8 mouse cellular contexts compared by ENCODE assay signal in the genomic region with DNA sequence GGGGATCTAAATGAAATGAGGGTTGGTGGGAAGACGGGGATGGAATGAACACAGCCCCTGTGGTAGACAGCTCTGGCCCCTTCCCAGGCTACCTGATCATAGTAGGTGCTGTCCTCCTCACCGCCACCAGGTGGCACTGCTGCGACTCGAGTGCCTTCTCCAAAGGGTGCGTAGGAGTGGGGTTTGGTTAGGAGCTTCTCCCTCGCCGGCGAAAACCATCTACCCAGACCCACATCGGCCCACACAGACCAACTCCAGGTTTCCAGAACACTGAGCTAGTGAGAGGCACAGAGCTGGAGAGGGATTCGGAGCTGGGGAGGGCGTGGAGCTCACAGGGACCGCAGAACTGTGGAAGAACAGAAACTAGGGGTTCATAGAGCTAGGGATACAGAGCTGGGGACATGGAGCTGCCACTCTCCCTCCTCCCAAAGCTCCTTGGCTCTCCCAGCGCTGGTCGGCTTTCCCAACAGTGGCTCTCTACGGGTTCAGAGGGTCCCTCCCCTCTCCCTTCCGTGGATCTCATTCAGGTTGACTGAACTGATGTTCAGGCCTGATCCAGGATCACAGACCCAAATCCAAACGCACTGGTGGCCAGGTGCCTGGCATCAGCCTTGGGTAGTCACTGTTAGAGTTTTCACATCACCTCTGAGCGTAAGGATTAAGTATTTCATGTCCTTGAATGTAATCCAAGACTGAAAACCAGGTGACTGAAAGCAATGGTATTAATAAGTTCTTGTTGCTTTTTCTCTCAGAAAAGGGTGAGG. TPM values are rescaled to one million over a fixed set of nuclear protein-coding genes. Genes with fewer than 3 reads are reported as not detected.
DNase-seq lines count a peak whose midpoint lies in the region; ATAC-seq and TF ChIP-seq lines count a peak whose summit lies in the region.

No protein-coding gene starts in this region.

- H3K9ac ChIP-seq in heart, embryonic 13.5 days, result peak overlapping the region; percentile 79
- no peak overlapping the region for H3K9ac ChIP-seq in liver, embryonic 14.5 days (replicated peaks)

- H3K4me3 ChIP-seq in E14TG2a.4 (replicated peaks; ENCODE audit: low read length), result peak overlapping the region; percentile 39; the same call in 1 of the 2 replicates
- H3K4me3 ChIP-seq in heart, embryonic 13.5 days, result peak overlapping the region; percentile 38
- H3K4me3 ChIP-seq in liver, embryonic 14.5 days (ENCODE audit: insufficient read depth in 1 of 2, low read depth in 2 of 2, low read length in 2 of 2), result 0 out of 4 replicates have a peak overlapping the region, but pooled peaks of 1 of the 2 experiments have one; percentile 14

- H3K4me2 ChIP-seq in heart, embryonic 13.5 days, result peak overlapping the region; percentile 72
- H3K4me2 ChIP-seq in liver, embryonic 14.5 days (ENCODE audit: low read depth), result peak overlapping the region; percentile 48

- H3K4me1 ChIP-seq in E14TG2a.4 (replicated peaks; ENCODE audit: low read depth, low read length), result peaks cover 28% of the 10 kb centered on the region
- peaks cover 4% of the 10 kb centered on the region for H3K4me1 ChIP-seq in heart, embryonic 13.5 days
- H3K4me1 ChIP-seq in liver, embryonic 14.5 days (replicated peaks; ENCODE audit: control insufficient read depth in 2 of 2, insufficient read depth in 2 of 2, low read length in 1 of 2), result no peaks in the 10 kb centered on the region

- peak; percentile 82 for ATAC-seq in erythroblast, adult 5-6 weeks (replicated peaks; ENCODE audit: low FRiP score, poor library complexity, severe bottlenecking)
- ATAC-seq in heart, embryonic 13.5 days (ENCODE audit: extremely low read depth, insufficient number of reproducible peaks, low FRiP score, low TSS enrichment), result no peak
- peak; percentile 62 for ATAC-seq in liver, embryonic 14.5 days (ENCODE audit: insufficient read depth)

- TF ChIP-seq EP300 in liver, embryonic 14.5 days (IDR thresholded peaks at IDR 0.05; ENCODE audit: low read depth), result no peak

- no peak for TF ChIP-seq POLR2A in brain, embryonic 14.5 days (IDR thresholded peaks at IDR 0.05; ENCODE audit: borderline replicate concordance, extremely low read depth, insufficient read depth, insufficient read length, poor library complexity, severe bottlenecking)

- WGBS in heart, embryonic 13.5 days, result 12% methylated on average over 18 of the region's 18 CpGs
- 9% methylated on average over 18 of the region's 18 CpGs for WGBS in liver, embryonic 14.5 days (ENCODE audit: insufficient replicate concordance)

- H3K36me3 ChIP-seq in E14TG2a.4 (ENCODE audit: insufficient read depth, low read length), result 0 out of 2 replicates have a peak, but pooled peaks cover 7% of the 10 kb centered on the region
- peaks cover 38% of the 10 kb centered on the region for H3K36me3 ChIP-seq in heart, embryonic 13.5 days
- H3K36me3 ChIP-seq in liver, embryonic 14.5 days (replicated peaks; ENCODE audit: control insufficient read depth, insufficient read depth, low read depth), result no peaks in the 10 kb centered on the region

- H3K27me3 ChIP-seq in E14TG2a.4 (ENCODE audit: insufficient read depth, low read length), result peaks cover 48% of the 10 kb centered on the region
- peaks cover 38% of the 10 kb centered on the region for H3K27me3 ChIP-seq in heart, embryonic 13.5 days (replicated peaks)
- no peaks in the 10 kb centered on the region for H3K27me3 ChIP-seq in liver, embryonic 14.5 days (ENCODE audit: control insufficient read depth, insufficient read depth, low read length)

- no peak overlapping the region for H3K27ac ChIP-seq in heart, embryonic 13.5 days (replicated peaks)
- H3K27ac ChIP-seq in liver, embryonic 14.5 days, result no peak overlapping the region

- peak; percentile 73 for TF ChIP-seq CTCF in E14TG2a.4 (conservative IDR thresholded peaks at IDR 0.05; ENCODE audit: low read length)
- peak; percentile 96 for TF ChIP-seq CTCF in brain, embryonic 14.5 days (IDR thresholded peaks at IDR 0.05; ENCODE audit: borderline replicate concordance, extremely low read depth, insufficient read depth, insufficient read length)
- TF ChIP-seq CTCF in liver, embryonic 14.5 days (IDR thresholded peaks at IDR 0.05; ENCODE audit: low read depth), result peak; percentile 97

- DNase-seq in brain, embryonic 14.5 days (ENCODE audit: low read depth), result peak; percentile 81
- peak; percentile 86 for DNase-seq in kidney, postnatal 10 days
- peak in 1 of 3 experiments; percentile 53 for DNase-seq in liver, embryonic 14.5 days (ENCODE audit: low read depth in 3 of 3, low spot score in 3 of 3)
- DNase-seq in neural tube, embryonic 10.5 days (ENCODE audit: extremely low spot score, low spot score), result peak; percentile 83
- peak; percentile 77 for DNase-seq in telencephalon, adult 2 months (ENCODE audit: low read depth, low spot score)

- H3K9me3 ChIP-seq in E14TG2a.4 (ENCODE audit: low read length), result no peaks in the 10 kb centered on the region
- no peaks in the 10 kb centered on the region for H3K9me3 ChIP-seq in heart, embryonic 13.5 days
- H3K9me3 ChIP-seq in liver, embryonic 14.5 days (ENCODE audit: control insufficient read depth, low read length), result no peaks in the 10 kb centered on the region

RNA-seq across cellular contexts. Expression of gene Mlycd, which starts 18.2 kb away (rescaled TPM):
- 16.3 and 19.5 TPM in 2 replicates for polyA plus RNA-seq in brain, embryonic 14.5 days (2012; rRNA removed)
- total RNA-seq in erythroblast, adult 5-6 weeks (2015; ENCODE audit: low replicate concordance), result 2.7 TPM in 1 of 2 replicates, not detected in the other
- total RNA-seq in erythroblast, adult 5-6 weeks (2017; ENCODE audit: low replicate concordance), result 1.3 and 1.8 TPM in 2 replicates
- 17.0 and 17.1 TPM in 2 replicates for polyA plus RNA-seq in heart, embryonic 13.5 days (2015; fragmentation: Nextera tagmentation; extraction: Ambion mirVana)
- polyA plus RNA-seq in liver, embryonic 14.5 days (2012; rRNA removed), result 6.0 and 6.4 TPM in 2 replicates
- polyA plus RNA-seq in liver, embryonic 14.5 days (2014; fragmentation: Nextera tagmentation; extraction: Ambion mirVana), result 8.1 and 9.6 TPM in 2 replicates

RNA-seq across cellular contexts. Expression of gene Osgin1, which starts 21.0 kb away (rescaled TPM):
- 0.41 and 0.69 TPM in 2 replicates for polyA plus RNA-seq in brain, embryonic 14.5 days (2012; rRNA removed)
- 1.7 TPM in 2 replicates for total RNA-seq in erythroblast, adult 5-6 weeks (2015; ENCODE audit: low replicate concordance)
- 0.70 and 0.94 TPM in 2 replicates for total RNA-seq in erythroblast, adult 5-6 weeks (2017; ENCODE audit: low replicate concordance)
- 0.51 and 0.89 TPM in 2 replicates for polyA plus RNA-seq in heart, embryonic 13.5 days (2015; fragmentation: Nextera tagmentation; extraction: Ambion mirVana)
- polyA plus RNA-seq in liver, embryonic 14.5 days (2012; rRNA removed), result 18.8 and 23.0 TPM in 2 replicates
- 16.0 and 17.0 TPM in 2 replicates for polyA plus RNA-seq in liver, embryonic 14.5 days (2014; fragmentation: Nextera tagmentation; extraction: Ambion mirVana)

RNA-seq across cellular contexts. Expression of gene Necab2, which starts 33.6 kb away (rescaled TPM):
- polyA plus RNA-seq in brain, embryonic 14.5 days (2012; rRNA removed), result 32.6 and 43.5 TPM in 2 replicates
- not detected in 2 replicates for total RNA-seq in erythroblast, adult 5-6 weeks (2015; ENCODE audit: low replicate concordance)
- not detected in 2 replicates for total RNA-seq in erythroblast, adult 5-6 weeks (2017; ENCODE audit: low replicate concordance)
- polyA plus RNA-seq in heart, embryonic 13.5 days (2015; fragmentation: Nextera tagmentation; extraction: Ambion mirVana), result 0.57 and 0.79 TPM in 2 replicates
- 0.06 and 0.14 TPM in 2 replicates for polyA plus RNA-seq in liver, embryonic 14.5 days (2012; rRNA removed)
- polyA plus RNA-seq in liver, embryonic 14.5 days (2014; fragmentation: Nextera tagmentation; extraction: Ambion mirVana), result not detected in 2 replicates

Comparison
In these comparisons a context has a peak if more than half of its experiments do, and no peak if none do; other contexts are left out.
1. RNA of gene Necab2, which starts 33.6 kb away (polyA plus RNA-seq): 32.6 to 43.5 TPM in brain, embryonic 14.5 days; 0.57 to 0.79 TPM in heart, embryonic 13.5 days and 0.06 to 0.14 TPM in liver, embryonic 14.5 days; every median in the first group is over 10 times any median in the second.
2. Peak in every context shown above with its lines, with median percentiles within 50 percentile points of each other: CTCF ChIP-seq.